Mouse (Mus musculus): ENCODE measurements at regions not wholly inside any gene's neighbourhood (a gene's known extent, or its start where the extent isn't known, plus 50 kb on each side); places are given as distances from the start of the nearest gene placed in this dataset.

- in situ Hi-C loops (cut with MboI, MseI), result loop anchor here (25.0 kb wide), 1 partner anchor 219 kb away; no protein-coding TSS in a partner anchor
Measured at GRCm38 (mm10) chrX:23556271-23556670, 136.6 kb upstream of the Wdr44 start.

- in situ Hi-C loops (cut with MboI, MseI), result loop anchor here (25.0 kb wide), 1 partner anchor 228 kb away; no protein-coding TSS in a partner anchor
Measured at GRCm38 (mm10) chrX:23565581-23565980, 127.3 kb upstream of the Wdr44 start.

Measured in T-helper 2 cell (primary cell).